Mouse (Mus musculus) megakaryocyte progenitor cell, adult 5-6 weeks (primary cell): ENCODE data around the gene Abcd1. TPM values are rescaled to one million over a fixed set of nuclear protein-coding genes. Genes with fewer than 3 reads are reported as not detected.

Experiments
- ATAC-seq: replicated peaks from 2 replicates; pipeline ENCODE4 v1.8.0; 2016; ENCODE audit warnings: mild to moderate bottlenecking, moderate TSS enrichment, inconsistent platforms; ENCODE audit not compliant: poor library complexity
- total RNA-seq, 2 experiments: library from RNA; stranded (forward) in 1 of 2; stranded (reverse) in 1 of 2; fragments of 157-497, 149-512 nt in 1 of 2; fragments of 200-1000 nt in 1 of 2; gene quantifications; 2 replicates each; pipeline versions ENCODE4 v1.2.3 to v1.2.4; 2015 to 2017

The Abcd1 gene
- total RNA-seq (2015) (34.7 and 37.8 TPM in 2 replicates), total RNA-seq (2017) (13.6 and 19.4 TPM in 2 replicates)

DNA sequence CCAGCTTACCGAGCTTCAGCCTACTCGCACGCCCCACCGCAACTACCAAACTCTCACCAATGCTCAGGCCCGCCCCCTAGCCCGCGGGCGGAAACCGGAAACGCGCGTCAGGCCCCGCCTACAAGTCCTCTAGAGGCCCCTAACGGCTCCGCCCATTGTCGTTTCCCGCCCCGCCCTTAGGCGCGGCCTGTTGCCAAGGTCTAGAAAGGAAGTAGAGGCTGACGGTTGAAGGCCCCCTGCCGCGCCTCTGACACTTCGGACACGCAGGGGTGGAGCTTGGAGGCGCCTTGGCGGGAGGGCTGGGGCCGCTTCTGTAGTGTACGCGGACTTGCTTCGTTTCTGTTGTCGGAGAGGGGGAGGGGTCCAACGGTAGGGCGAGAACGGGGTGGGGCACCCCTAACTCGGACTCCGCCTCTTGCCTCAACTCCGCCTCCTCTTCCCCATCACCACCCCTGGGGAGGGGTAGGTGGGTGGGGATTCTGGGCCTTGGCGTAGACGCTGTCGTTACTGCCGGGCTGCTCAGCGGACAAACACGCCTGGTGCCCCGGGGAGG lies at the start of gene Abcd1, which contains the start of gene Bcap31:
TSS of gene Abcd1 (plus strand) at position 489 of the 553 bp plus-strand sequence.
TSS of gene Bcap31 (minus strand) at position 67 of the 553 bp plus-strand sequence.
- ATAC-seq = peak; percentile 80

DNA sequence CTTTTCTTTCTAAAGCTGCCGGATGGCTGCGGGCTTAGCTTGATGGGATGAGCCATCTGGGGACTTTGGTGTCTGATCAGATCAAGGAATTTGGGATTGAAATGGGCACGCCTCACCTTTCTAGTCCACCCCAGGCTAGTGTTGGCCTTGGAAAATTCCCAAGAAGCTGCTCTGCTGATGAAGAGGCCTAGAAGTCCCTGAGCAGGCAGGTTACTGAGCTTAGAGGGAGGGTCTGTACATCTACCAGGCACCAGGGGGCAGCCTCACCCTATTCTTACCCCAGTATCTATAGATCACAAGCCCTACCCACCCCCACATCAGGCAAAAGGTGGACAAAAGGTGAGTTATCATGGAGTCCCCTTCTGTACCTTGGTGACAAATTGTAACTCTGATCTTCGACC lies 44.4 kb upstream of the Abcd1 start:
- ATAC-seq = peak; percentile 83

- peak; percentile 49; the same call in 1 of the 2 replicates for ATAC-seq
Observed at GRCm38 (mm10) chrX:73672879-73673618, 43.3 kb upstream of the Abcd1 start, which contains the start of gene Slc6a8. Gene Slc6a8, plus strand, starts transcription at chrX:73673150.

- ATAC-seq = no peak
Observed at GRCm38 (mm10) chrX:73673619-73673967, 42.8 kb upstream of the Abcd1 start.

GRCm38 (mm10) chrX:73673968-73674661 lies 42.3 kb upstream of the Abcd1 start:
- no peak for ATAC-seq

DNA sequence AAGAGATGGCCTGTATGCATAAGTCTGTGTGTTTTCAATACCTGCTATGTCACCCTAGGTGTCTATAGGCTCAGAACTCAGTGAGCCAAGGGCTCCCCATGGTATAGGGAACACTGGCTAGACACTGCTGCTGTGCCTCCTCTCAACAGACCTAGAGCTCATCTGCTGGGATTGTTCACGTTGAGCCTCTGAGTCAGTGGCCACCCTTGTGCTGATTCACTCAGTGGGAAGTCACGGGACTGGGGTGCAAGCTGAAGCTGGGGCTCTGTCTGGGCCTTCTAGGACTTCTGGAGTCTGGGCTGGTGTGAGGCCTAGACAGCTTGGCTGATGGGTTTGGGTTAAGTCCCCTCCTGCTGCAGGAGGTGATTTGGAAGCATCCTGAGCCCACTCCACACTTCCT lies 41.2 kb upstream of the Abcd1 start:
- ATAC-seq = no peak

GRCm38 (mm10) chrX:73676668-73677067 lies 39.7 kb upstream of the Abcd1 start:
- no peak for ATAC-seq

GRCm38 (mm10) chrX:73684156-73684555 lies 32.2 kb upstream of the Abcd1 start:
- ATAC-seq = no peak

DNA sequence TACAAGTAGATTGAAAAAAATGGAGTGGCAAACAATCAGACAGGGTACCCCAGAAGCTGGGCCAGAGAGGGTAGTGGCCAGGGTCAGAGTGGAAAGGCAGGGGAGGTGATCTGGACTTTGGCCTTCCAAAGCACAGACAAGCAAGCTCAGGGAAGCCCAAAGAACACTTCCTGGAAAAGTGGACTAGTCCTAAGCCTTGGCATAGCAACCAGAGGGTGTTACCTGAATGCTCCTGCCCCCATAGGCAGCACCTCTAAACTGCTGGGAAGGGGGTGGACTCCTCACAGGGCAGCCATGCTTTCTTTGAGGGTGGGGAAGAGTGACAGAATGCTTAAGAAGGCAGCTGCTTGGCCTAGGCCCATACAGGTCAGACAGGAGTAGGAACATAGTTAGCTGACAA lies 31.4 kb upstream of the Abcd1 start:
- no peak for ATAC-seq

DNA sequence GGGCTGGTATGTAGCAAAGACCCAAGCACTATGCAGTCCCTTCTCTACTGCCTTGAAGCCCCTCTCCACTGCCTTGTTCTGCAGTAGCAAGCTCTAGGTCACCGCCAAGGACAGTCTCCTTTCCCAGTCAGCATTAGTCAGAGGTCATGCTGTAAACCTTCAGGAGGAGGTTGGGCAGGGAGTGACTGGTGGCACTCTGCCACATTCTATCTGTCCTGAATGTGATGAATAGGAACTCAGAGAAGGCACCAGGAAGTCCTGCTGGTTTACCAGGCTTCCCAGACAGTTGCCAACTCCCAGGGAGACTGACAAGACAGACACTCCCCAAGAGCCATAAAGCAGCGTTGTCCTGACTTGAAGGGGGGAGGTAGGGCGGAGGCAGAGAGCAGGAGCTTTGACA lies 30.8 kb upstream of the Abcd1 start:
- ATAC-seq = no peak

- peak; percentile 95 for ATAC-seq
Observed at GRCm38 (mm10) chrX:73690917-73691629, 25.3 kb upstream of the Abcd1 start.

GRCm38 (mm10) chrX:73700472-73700871 lies 15.9 kb upstream of the Abcd1 start:
- ATAC-seq = 0 out of 2 replicates have a peak, but pooled peaks have one; percentile 37

- ATAC-seq = peak; percentile 18
Observed at GRCm38 (mm10) chrX:73715476-73716108, 805 bp upstream of the Abcd1 start.

DNA sequence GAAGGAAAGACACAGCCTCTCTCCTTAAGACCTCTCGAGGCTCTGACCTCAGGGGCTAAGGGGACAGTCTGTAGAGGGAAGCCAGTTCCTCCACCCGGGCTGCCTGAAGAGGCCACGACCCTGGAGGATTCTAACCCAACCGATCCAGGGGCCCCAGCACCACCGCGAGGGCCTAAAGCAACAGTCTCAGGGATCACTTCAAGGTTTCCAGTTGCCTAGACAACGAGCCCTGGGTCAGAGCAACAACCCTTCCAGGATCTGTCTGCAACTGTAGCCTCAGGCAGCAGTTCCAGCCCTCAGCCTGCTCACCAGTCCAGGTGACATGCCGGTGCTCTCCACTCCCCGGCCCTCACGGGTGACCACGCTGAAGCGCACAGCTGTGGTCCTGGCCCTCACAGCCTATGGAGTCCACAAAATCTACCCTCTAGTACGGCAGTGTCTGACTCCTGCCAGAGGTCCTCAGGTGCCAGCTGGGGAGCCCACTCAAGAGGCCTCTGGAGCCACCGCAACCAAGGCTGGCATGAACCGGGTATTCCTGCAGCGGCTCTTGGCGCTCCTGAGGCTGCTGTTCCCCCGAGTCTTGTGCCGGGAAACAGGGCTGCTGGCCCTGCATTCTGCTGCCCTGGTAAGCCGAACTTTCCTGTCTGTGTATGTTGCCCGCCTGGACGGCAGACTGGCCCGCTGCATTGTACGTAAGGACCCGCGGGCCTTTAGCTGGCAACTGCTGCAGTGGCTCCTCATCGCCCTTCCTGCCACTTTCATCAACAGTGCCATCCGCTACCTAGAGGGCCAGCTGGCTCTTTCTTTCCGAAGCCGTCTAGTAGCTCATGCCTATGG lies 530 bp downstream of the Abcd1 start:
- ATAC-seq = peak; percentile 1; the same call in 1 of the 2 replicates

DNA sequence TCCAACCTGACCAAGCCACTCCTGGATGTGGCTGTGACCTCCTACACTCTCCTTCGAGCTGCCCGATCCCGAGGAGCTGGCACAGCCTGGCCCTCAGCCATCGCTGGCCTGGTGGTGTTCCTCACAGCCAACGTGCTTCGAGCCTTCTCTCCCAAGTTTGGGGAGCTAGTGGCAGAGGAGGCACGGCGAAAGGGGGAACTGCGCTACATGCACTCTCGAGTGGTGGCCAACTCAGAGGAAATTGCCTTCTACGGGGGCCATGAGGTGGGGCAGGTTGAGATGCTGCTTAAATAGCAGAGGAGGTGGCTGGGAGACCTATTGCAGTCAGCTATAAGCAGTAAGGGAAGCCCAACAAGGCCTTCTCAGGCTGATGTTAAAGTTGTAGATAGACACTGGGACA lies 1.3 kb downstream of the Abcd1 start:
- ATAC-seq = no peak

GRCm38 (mm10) chrX:73718271-73718670 lies 1.9 kb downstream of the Abcd1 start:
- no peak for ATAC-seq

- peak; percentile 11 for ATAC-seq
Observed at GRCm38 (mm10) chrX:73718686-73719362, 2.4 kb downstream of the Abcd1 start.

- no peak for ATAC-seq
Observed at GRCm38 (mm10) chrX:73730908-73731307, 14.5 kb downstream of the Abcd1 start.

DNA sequence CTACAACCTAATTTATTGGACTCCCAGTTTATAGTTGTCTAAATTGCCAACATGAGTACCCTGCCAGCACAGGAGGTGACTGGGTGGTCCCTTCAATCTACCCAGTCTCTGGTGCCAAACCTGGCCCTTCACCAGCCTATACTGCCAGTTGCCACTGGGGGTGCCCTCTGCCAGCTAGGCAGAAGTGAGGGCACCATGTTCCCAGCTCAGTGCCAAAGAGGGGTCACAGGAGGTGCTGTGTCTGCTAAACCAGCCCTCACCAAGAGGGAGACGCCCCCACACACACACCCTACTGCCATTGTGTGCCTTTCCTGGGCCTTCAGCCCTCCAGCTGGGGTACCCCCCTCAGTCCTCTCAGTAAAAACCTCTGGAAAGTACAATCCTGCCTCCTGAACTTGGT lies 21.8 kb downstream of the Abcd1 start:
- ATAC-seq = peak; percentile 64; the same call in 1 of the 2 replicates
